Mouse (Mus musculus) midbrain, postnatal 0 days (tissue): Measurements from ENCODE around the gene S100a8. TPM values are rescaled to one million over a fixed set of nuclear protein-coding genes. Genes with fewer than 3 reads are reported as not detected.

Source experiments
- ATAC-seq: fragments of 200-750 bp; cut with Nextera tagmentation; 2 replicates; pipeline ENCODE4 v1.8.0; 2017; ENCODE audit warnings: moderate number of reproducible peaks, mild to moderate bottlenecking, moderate TSS enrichment, moderate library complexity; ENCODE audit not compliant: low FRiP score
- DNase-seq: peaks from one replicate; pipeline ENCODE4 v3.0.0-alpha.2; 2015; ENCODE audit warnings: low spot score
- H3K27ac ChIP-seq: fragments of 300-500 bp; sonication (generic); 2 replicates; pipeline ENCODE4 v1.5.1; 2014; ENCODE audit warnings: low read depth, mild to moderate bottlenecking, low read length, mixed read lengths
- H3K27me3 ChIP-seq: fragments of 300-500 bp; sonication (generic); 2 replicates; pipeline ENCODE4 v1.6.1; 2014; ENCODE audit warnings: low read length, control low read depth, mixed read lengths; ENCODE audit not compliant: insufficient read depth
- H3K36me3 ChIP-seq: fragments of 300-500 bp; sonication (generic); 2 replicates; pipeline ENCODE4 v1.6.1; 2014; ENCODE audit warnings: low read length, control low read depth, mixed read lengths; ENCODE audit not compliant: insufficient read depth
- H3K4me1 ChIP-seq: fragments of 300-500 bp; sonication (generic); 2 replicates; pipeline ENCODE4 v1.6.1; 2014; ENCODE audit warnings: mild to moderate bottlenecking, control low read depth, antibody characterized with exemption, low read length, mixed read lengths; ENCODE audit not compliant: insufficient read depth
- H3K4me2 ChIP-seq: fragments of 300-500 bp; sonication (generic); 2 replicates; pipeline ENCODE4 v1.6.1; 2014; ENCODE audit warnings: low read depth, mild to moderate bottlenecking, low read length, mixed read lengths; ENCODE audit not compliant: poor library complexity, severe bottlenecking
- H3K4me3 ChIP-seq: fragments of 300-500 bp; sonication (generic); 2 replicates; pipeline ENCODE4 v1.5.1; 2014; ENCODE audit warnings: low read depth, mild to moderate bottlenecking, low read length, moderate library complexity
- H3K9ac ChIP-seq: fragments of 300-500 bp; sonication (generic); replicated peaks from 2 replicates; pipeline ENCODE4 v1.6.1; 2014; ENCODE audit warnings: mild to moderate bottlenecking, low read length, moderate library complexity, mixed read lengths; ENCODE audit not compliant: poor library complexity, severe bottlenecking
- H3K9me3 ChIP-seq: fragments of 300-500 bp; sonication (generic); 2 replicates; pipeline ENCODE4 v1.6.1; 2016; ENCODE audit warnings: low read length, control low read depth
- CTCF ChIP-seq: IDR thresholded peaks from 2 replicates; pipeline ENCODE4 v1.5.1; 2016; ENCODE audit warnings: antibody characterized with exemption, mild to moderate bottlenecking
- WGBS: fragments of 180-500 bp; shearing (Covaris S2); extraction: QIAGEN DNeasy Blood & Tissue Kit; methylation state at CpG from one replicate; pipeline ENCODE4 v1.1.7; 2014; 5-methylcytosine and 5-hydroxymethylcytosine counted together
- polyA plus RNA-seq: library from polyadenylated mRNA; unstranded; fragments of >200 nt; fragmentation: Nextera tagmentation; extraction: Ambion mirVana; gene quantifications from 2 replicates; pipeline ENCODE4 v1.2.1, GENCODE M21; 2015
- total RNA-seq: library from RNA; depleted of rRNA; stranded (reverse); fragments of >200 nt; gene quantifications from 2 replicates; pipeline ENCODE4 v1.2.3, GENCODE M21; 2014

The S100a8 gene
- total and polyA plus RNA-seq, 2 experiments from 2014 or later: 0.93 to 2.2 TPM

- WGBS: 67% methylated on average over 4 of the region's 4 CpGs
- no peak for ATAC-seq
- no peak for DNase-seq
- Histone ChIP-seq H3K27ac (no peak overlapping the region), H3K9me3 (no peaks in the 10 kb centered on the region), H3K4me1 (no peaks in the 10 kb centered on the region), H3K9ac (no peak overlapping the region), H3K4me3 (no peak overlapping the region), H3K36me3 (no peaks in the 10 kb centered on the region), H3K27me3 (no peaks in the 10 kb centered on the region), H3K4me2 (no peak overlapping the region)
- TF ChIP-seq CTCF: peak; percentile 45
Observed at GRCm38 (mm10) chr3:90657405-90657804, 11.4 kb upstream of the S100a8 start.

GRCm38 (mm10) chr3:90659364-90660044 lies 9.3 kb upstream of the S100a8 start:
- no peaks in the 10 kb centered on the region for H3K27me3 ChIP-seq
- no peak for TF ChIP-seq CTCF
- no peak overlapping the region for H3K27ac ChIP-seq
- H3K36me3 ChIP-seq: no peaks in the 10 kb centered on the region
- no peak for ATAC-seq
- H3K4me2 ChIP-seq: no peak overlapping the region
- no peak overlapping the region for H3K4me3 ChIP-seq
- no peaks in the 10 kb centered on the region for H3K4me1 ChIP-seq
- no peak overlapping the region for H3K9ac ChIP-seq
- DNase-seq: no peak
- H3K9me3 ChIP-seq: no peaks in the 10 kb centered on the region

- Histone ChIP-seq H3K27me3 (no peaks in the 10 kb centered on the region), H3K36me3 (no peaks in the 10 kb centered on the region), H3K4me1 (no peaks in the 10 kb centered on the region), H3K9ac (no peak overlapping the region), H3K27ac (no peak overlapping the region), H3K4me3 (no peak overlapping the region), H3K4me2 (no peak overlapping the region), H3K9me3 (no peaks in the 10 kb centered on the region)
- ATAC-seq (no peak), DNase-seq (peak; percentile 2)
- WGBS: 96% methylated on average over 2 of the region's 2 CpGs
- TF ChIP-seq CTCF: peak; percentile 22; the same call in 1 of the 2 replicates
Observed at GRCm38 (mm10) chr3:90664219-90664618, 4.6 kb upstream of the S100a8 start.

GRCm38 (mm10) chr3:90678656-90679055 lies 9.9 kb downstream of the S100a8 start:
- Histone ChIP-seq H3K4me1 (no peaks in the 10 kb centered on the region), H3K27ac (no peak overlapping the region), H3K9ac (no peak overlapping the region), H3K9me3 (no peaks in the 10 kb centered on the region), H3K4me2 (no peak overlapping the region), H3K4me3 (no peak overlapping the region), H3K27me3 (no peaks in the 10 kb centered on the region), H3K36me3 (no peaks in the 10 kb centered on the region)
- 55% methylated on average over 3 of the region's 3 CpGs for WGBS
- ATAC-seq (no peak), DNase-seq (no peak)
- no peak for TF ChIP-seq CTCF

GRCm38 (mm10) chr3:90683929-90684328 lies 15.2 kb downstream of the S100a8 start:
- WGBS: 89% methylated on average over 3 of the region's 3 CpGs
- Histone ChIP-seq H3K4me2 (no peak overlapping the region), H3K9me3 (no peaks in the 10 kb centered on the region), H3K4me1 (no peaks in the 10 kb centered on the region), H3K36me3 (no peaks in the 10 kb centered on the region), H3K9ac (no peak overlapping the region), H3K27ac (no peak overlapping the region), H3K27me3 (no peaks in the 10 kb centered on the region), H3K4me3 (no peak overlapping the region)
- DNase-seq (no peak), ATAC-seq (no peak)
- TF ChIP-seq CTCF: no peak

- Histone ChIP-seq H3K4me1 (no peaks in the 10 kb centered on the region), H3K9ac (no peak overlapping the region), H3K4me3 (no peak overlapping the region), H3K27me3 (no peaks in the 10 kb centered on the region), H3K4me2 (no peak overlapping the region), H3K9me3 (no peaks in the 10 kb centered on the region), H3K36me3 (no peaks in the 10 kb centered on the region), H3K27ac (no peak overlapping the region)
- DNase-seq (no peak), ATAC-seq (no peak)
- WGBS: 86% methylated on average over 2 of the region's 2 CpGs
- no peak for TF ChIP-seq CTCF
Observed at GRCm38 (mm10) chr3:90686835-90687234, 18.1 kb downstream of the S100a8 start.
